Mouse (Mus musculus): ENCODE measurements around the gene Fam178b.

- TF ChIP-seq CTCF (IDR thresholded peaks at IDR 0.05; ENCODE audit: low read depth) (no peak), EP300 (optimal IDR thresholded peaks at IDR 0.05) (no peak)
These were observed 50.9 kb downstream of the Fam178b start for GRCm38 (mm10) chr1:36632090-36632489.
